Mouse (Mus musculus) retina, postnatal 1 day (tissue): Measurements from ENCODE around the gene Erich2.

Source experiments
- DNase-seq: peaks from one replicate; pipeline ENCODE4 v3.0.0-alpha.2; 2012

The Erich2 gene

GRCm38 (mm10) chr2:70508496-70508895 is at the start of gene Erich2:
Gene Erich2, plus strand, starts transcription at chr2:70508819.
- peak; percentile 35 for DNase-seq

GRCm38 (mm10) chr2:70463606-70464005 is 45.0 kb upstream of the Erich2 start:
- no peak for DNase-seq

GRCm38 (mm10) chr2:70471136-70471535 is 37.5 kb upstream of the Erich2 start:
- no peak for DNase-seq

GRCm38 (mm10) chr2:70471861-70472620 is 36.6 kb upstream of the Erich2 start:
- peak; percentile 54 for DNase-seq

GRCm38 (mm10) chr2:70497715-70498318 is 10.8 kb upstream of the Erich2 start:
- DNase-seq, result peak; percentile 21

GRCm38 (mm10) chr2:70503436-70503835 is 5.2 kb upstream of the Erich2 start:
- DNase-seq, result no peak

GRCm38 (mm10) chr2:70505229-70505628 is 3.4 kb upstream of the Erich2 start:
- no peak for DNase-seq

GRCm38 (mm10) chr2:70505896-70506295 is 2.7 kb upstream of the Erich2 start:
- no peak for DNase-seq

- DNase-seq, result no peak
Measured at GRCm38 (mm10) chr2:70506372-70506771, 2.2 kb upstream of the Erich2 start.

- DNase-seq, result peak; percentile 94
Measured at GRCm38 (mm10) chr2:70509021-70509632, 508 bp downstream of the Erich2 start.

- DNase-seq, result peak; percentile 54
Measured at GRCm38 (mm10) chr2:70538283-70538682, 29.7 kb downstream of the Erich2 start.

- no peak for DNase-seq
Measured at GRCm38 (mm10) chr2:70550671-70551070, 42.1 kb downstream of the Erich2 start.

GRCm38 (mm10) chr2:70551446-70551845 is 42.8 kb downstream of the Erich2 start:
- DNase-seq, result no peak

- DNase-seq, result no peak
Measured at GRCm38 (mm10) chr2:70552067-70552598, 43.5 kb downstream of the Erich2 start.

GRCm38 (mm10) chr2:70552772-70553171 is 44.2 kb downstream of the Erich2 start, which contains the start of gene Gad1:
Gene Gad1, plus strand, starts transcription at chr2:70553072.
- no peak for DNase-seq

GRCm38 (mm10) chr2:70553826-70554225 is 45.2 kb downstream of the Erich2 start:
- no peak for DNase-seq

- peak; percentile 94 for DNase-seq
Measured at GRCm38 (mm10) chr2:70558112-70558842, 49.7 kb downstream of the Erich2 start.

- no peak for DNase-seq
Measured at GRCm38 (mm10) chr2:70558843-70559451, 50.3 kb downstream of the Erich2 start.

GRCm38 (mm10) chr2:70559520-70559919 is 50.9 kb downstream of the Erich2 start:
- peak; percentile 81 for DNase-seq

GRCm38 (mm10) chr2:70561077-70561795 is 52.6 kb downstream of the Erich2 start:
- peak; percentile 81 for DNase-seq

GRCm38 (mm10) chr2:70562011-70562491 is 53.4 kb downstream of the Erich2 start:
- DNase-seq, result peak; percentile 60

GRCm38 (mm10) chr2:70562611-70562980 is 54.0 kb downstream of the Erich2 start:
- peak; percentile 48 for DNase-seq
